Mouse (Mus musculus) cerebellum, adult 2 months (tissue): ENCODE results near the gene Ak7. TPM values are rescaled to one million over a fixed set of nuclear protein-coding genes. Genes with fewer than 3 reads are reported as not detected.
A peak's percentile ranks its signal among the peaks of the same experiment; 100 is the strongest.

ENCODE experiments used
- DNase-seq, 2 experiments: peaks; one replicate each; pipeline ENCODE4 v3.0.0; 2021
- H3K27ac ChIP-seq: fragments of 200-500 bp; 2 replicates; pipeline ENCODE4 v1.5.1; 2012; ENCODE audit warnings: low read length, control low read depth, inconsistent platforms; ENCODE audit not compliant: insufficient read depth
- H3K27me3 ChIP-seq: fragments of 200-500 bp; 2 replicates; pipeline ENCODE4 v1.6.1; 2012; ENCODE audit warnings: inconsistent platforms, mild to moderate bottlenecking, low read length, moderate library complexity; ENCODE audit not compliant: control insufficient read depth, insufficient read depth
- H3K4me1 ChIP-seq: fragments of 200-500 bp; 2 replicates; pipeline ENCODE4 v1.6.1; 2011; ENCODE audit warnings: low read length; ENCODE audit not compliant: control insufficient read depth, insufficient read depth
- H3K4me3 ChIP-seq: fragments of 200-500 bp; replicated peaks from 2 replicates; pipeline ENCODE3; 2011; ENCODE audit warnings: mild to moderate bottlenecking, low read depth, low read length, control low read depth; ENCODE audit not compliant: insufficient read depth
- CTCF ChIP-seq: fragments of 200-500 bp; IDR thresholded peaks from 2 replicates; pipeline ENCODE4 v1.5.1; 2011; ENCODE audit warnings: low read depth, mild to moderate bottlenecking, control low read depth, low read length, moderate library complexity, borderline replicate concordance; ENCODE audit not compliant: insufficient read depth
- POLR2A ChIP-seq: fragments of 200-500 bp; IDR thresholded peaks from 2 replicates; pipeline ENCODE4 v1.6.1; 2011; ENCODE audit warnings: low read length, control low read depth, borderline replicate concordance; ENCODE audit not compliant: insufficient read depth
- WGBS: fragments of 180-500 bp; shearing (Covaris S2); methylation state at CpG from one replicate; pipeline ENCODE4 v1.1.7; 2018; 5-methylcytosine and 5-hydroxymethylcytosine counted together
- polyA plus RNA-seq: library from polyadenylated mRNA; depleted of rRNA; stranded (reverse); fragments of >200 nt; gene quantifications from 2 replicates; pipeline ENCODE4 v1.2.3, GENCODE M21; 2012

Gene Ak7
- polyA plus RNA-seq, 1 experiment, result 1.3 TPM

GRCm38 (mm10) chr12:105687416-105687815, 18.4 kb upstream of the Ak7 start:
- TF ChIP-seq CTCF (no peak), POLR2A (no peak)
- peaks cover 3% of the 10 kb centered on the region for H3K4me1 ChIP-seq
- 83% methylated on average over 4 of the region's 4 CpGs for WGBS
- no peaks in the 10 kb centered on the region for H3K27me3 ChIP-seq
- H3K4me3 ChIP-seq, result no peak overlapping the region
- no peak overlapping the region for H3K27ac ChIP-seq
- DNase-seq, result no peak

GRCm38 (mm10) chr12:105688546-105688945, 17.2 kb upstream of the Ak7 start:
- peaks cover 3% of the 10 kb centered on the region for H3K4me1 ChIP-seq
- WGBS, result 87% methylated on average over 4 of the region's 4 CpGs
- TF ChIP-seq POLR2A (no peak), CTCF (no peak)
- H3K4me3 ChIP-seq, result no peak overlapping the region
- H3K27me3 ChIP-seq, result no peaks in the 10 kb centered on the region
- no peak overlapping the region for H3K27ac ChIP-seq
- DNase-seq, result no peak

- Histone ChIP-seq H3K4me3 (no peak overlapping the region), H3K27ac (no peak overlapping the region), H3K4me1 (peaks cover 3% of the 10 kb centered on the region), H3K27me3 (no peaks in the 10 kb centered on the region)
- 92% methylated on average over 13 of the region's 13 CpGs for WGBS
- no peak for TF ChIP-seq POLR2A
- TF ChIP-seq CTCF, result no peak
- DNase-seq, result no peak
Observed at GRCm38 (mm10) chr12:105689435-105689834, 16.3 kb upstream of the Ak7 start.

- Histone ChIP-seq H3K27ac (no peak overlapping the region), H3K27me3 (no peaks in the 10 kb centered on the region; the same call in 1 of the 2 replicates), H3K4me1 (peaks cover 4% of the 10 kb centered on the region), H3K4me3 (no peak overlapping the region)
- peak in 1 of 2 experiments; percentile 49 for DNase-seq
- 31% methylated on average over 2 of the region's 2 CpGs for WGBS
- TF ChIP-seq CTCF (no peak), POLR2A (no peak)
Observed at GRCm38 (mm10) chr12:105694021-105694420, 11.8 kb upstream of the Ak7 start.

- no peaks in the 10 kb centered on the region; the same call in 1 of the 2 replicates for H3K27me3 ChIP-seq
- H3K4me3 ChIP-seq, result no peak overlapping the region
- TF ChIP-seq CTCF (no peak), POLR2A (no peak)
- no peak for DNase-seq
- H3K4me1 ChIP-seq, result peaks cover 4% of the 10 kb centered on the region
- WGBS, result 95% methylated on average over 7 of the region's 7 CpGs
- no peak overlapping the region for H3K27ac ChIP-seq
Observed at GRCm38 (mm10) chr12:105695848-105696247, 9.9 kb upstream of the Ak7 start.

GRCm38 (mm10) chr12:105697104-105697780, 8.5 kb upstream of the Ak7 start:
- no peak for TF ChIP-seq POLR2A
- TF ChIP-seq CTCF, result no peak
- H3K27me3 ChIP-seq, result no peaks in the 10 kb centered on the region; the same call in 1 of the 2 replicates
- H3K27ac ChIP-seq, result no peak overlapping the region
- H3K4me1 ChIP-seq, result peaks cover 4% of the 10 kb centered on the region
- H3K4me3 ChIP-seq, result no peak overlapping the region
- 43% methylated on average over 8 of the region's 8 CpGs for WGBS
- peak; percentile 29 to 64 for DNase-seq

GRCm38 (mm10) chr12:105700433-105700832, 5.3 kb upstream of the Ak7 start:
- TF ChIP-seq POLR2A (no peak), CTCF (no peak)
- Histone ChIP-seq H3K4me1 (peaks cover 4% of the 10 kb centered on the region), H3K4me3 (no peak overlapping the region), H3K27ac (no peak overlapping the region), H3K27me3 (no peaks in the 10 kb centered on the region; the same call in 1 of the 2 replicates)
- WGBS, result 95% methylated on average over 12 of the region's 12 CpGs
- DNase-seq, result no peak

- Histone ChIP-seq H3K4me3 (peak overlapping the region; percentile 39), H3K27me3 (no peaks in the 10 kb centered on the region), H3K4me1 (no peaks in the 10 kb centered on the region), H3K27ac (no peak overlapping the region)
- no peak for TF ChIP-seq CTCF
- no peak for TF ChIP-seq POLR2A
- WGBS, result 62% methylated on average over 17 of the region's 17 CpGs
- peak; percentile 60 to 61 for DNase-seq
Observed at GRCm38 (mm10) chr12:105718616-105719015, 12.8 kb downstream of the Ak7 start.
